Mouse (Mus musculus) cerebellum, adult 2 months (tissue): ENCODE results near the gene Tulp2.

Source experiments
- CTCF ChIP-seq: fragments of 200-500 bp; IDR thresholded peaks from 2 replicates; pipeline ENCODE4 v1.5.1; 2011; ENCODE audit warnings: low read depth, mild to moderate bottlenecking, control low read depth, low read length, moderate library complexity, borderline replicate concordance; ENCODE audit not compliant: insufficient read depth
- POLR2A ChIP-seq: fragments of 200-500 bp; IDR thresholded peaks from 2 replicates; pipeline ENCODE4 v1.6.1; 2011; ENCODE audit warnings: low read length, control low read depth, borderline replicate concordance; ENCODE audit not compliant: insufficient read depth

GRCm38 (mm10) chr7:45522957-45523676 is 41.4 kb downstream of the Tulp2 start:
- TF ChIP-seq POLR2A (no peak), CTCF (no peak)
